Mouse (Mus musculus): ENCODE data around the gene Chd3.

- TF ChIP-seq POLR2A (IDR thresholded peaks at IDR 0.05; ENCODE audit: borderline replicate concordance, low read depth, low read length) (no peak), CTCF (IDR thresholded peaks at IDR 0.05; ENCODE audit: low read depth, low read length) (no peak)
Measured at GRCm38 (mm10) chr11:69346441-69346840, 22.8 kb downstream of the Chd3 start.
